Mouse (Mus musculus) embryo, embryonic 11 days (tissue): ENCODE results near the gene Zdhhc13.

Source experiments
- DNase-seq: peaks from one replicate; pipeline ENCODE4 v3.0.0-alpha.2; 2015

The Zdhhc13 gene

GRCm38 (mm10) chr7:48788851-48789572, at the start of gene Zdhhc13:
TSS of gene Zdhhc13 (plus strand) at chr7:48789003.
- DNase-seq = peak; percentile 97

- DNase-seq = peak; percentile 91
Measured at GRCm38 (mm10) chr7:48749298-48750163, 39.3 kb upstream of the Zdhhc13 start.

GRCm38 (mm10) chr7:48750164-48750809, 38.5 kb upstream of the Zdhhc13 start:
- DNase-seq = no peak

- no peak for DNase-seq
Measured at GRCm38 (mm10) chr7:48751222-48751621, 37.6 kb upstream of the Zdhhc13 start.

- no peak for DNase-seq
Measured at GRCm38 (mm10) chr7:48754415-48754974, 34.3 kb upstream of the Zdhhc13 start.

- no peak for DNase-seq
Measured at GRCm38 (mm10) chr7:48755825-48756224, 33.0 kb upstream of the Zdhhc13 start.

GRCm38 (mm10) chr7:48756306-48756931, 32.4 kb upstream of the Zdhhc13 start:
- peak; percentile 24 for DNase-seq

- DNase-seq = no peak
Measured at GRCm38 (mm10) chr7:48758083-48758482, 30.7 kb upstream of the Zdhhc13 start.

- DNase-seq = no peak
Measured at GRCm38 (mm10) chr7:48760789-48761188, 28.0 kb upstream of the Zdhhc13 start.

- DNase-seq = no peak
Measured at GRCm38 (mm10) chr7:48762289-48762688, 26.5 kb upstream of the Zdhhc13 start.

- no peak for DNase-seq
Measured at GRCm38 (mm10) chr7:48762721-48763120, 26.1 kb upstream of the Zdhhc13 start.

GRCm38 (mm10) chr7:48765959-48766358, 22.8 kb upstream of the Zdhhc13 start:
- no peak for DNase-seq

GRCm38 (mm10) chr7:48769721-48770120, 19.1 kb upstream of the Zdhhc13 start:
- DNase-seq = no peak

- DNase-seq = no peak
Measured at GRCm38 (mm10) chr7:48772060-48772734, 16.6 kb upstream of the Zdhhc13 start.

GRCm38 (mm10) chr7:48773333-48773732, 15.5 kb upstream of the Zdhhc13 start:
- no peak for DNase-seq

GRCm38 (mm10) chr7:48774633-48775032, 14.2 kb upstream of the Zdhhc13 start:
- no peak for DNase-seq

GRCm38 (mm10) chr7:48775436-48775835, 13.4 kb upstream of the Zdhhc13 start:
- DNase-seq = no peak

GRCm38 (mm10) chr7:48777721-48778504, 10.9 kb upstream of the Zdhhc13 start:
- peak; percentile 56 for DNase-seq

- no peak for DNase-seq
Measured at GRCm38 (mm10) chr7:48779110-48779509, 9.7 kb upstream of the Zdhhc13 start.

- DNase-seq = no peak
Measured at GRCm38 (mm10) chr7:48782432-48782831, 6.4 kb upstream of the Zdhhc13 start.
